Mouse (Mus musculus): ENCODE measurements around the gene Polk. TPM values are rescaled to one million over a fixed set of nuclear protein-coding genes. Genes with fewer than 3 reads are reported as not detected.

The Polk gene
- polyA plus RNA-seq, 1 experiment from 2014 or later: 9.0 TPM

GRCm38 (mm10) chr13:96521294-96521693, 21.1 kb downstream of the Polk start:
- Histone ChIP-seq H3K9me3 (no peaks in the 10 kb centered on the region), H3K27me3 (ENCODE audit: poor library complexity, severe bottlenecking) (no peaks in the 10 kb centered on the region), H3K4me1 (no peaks in the 10 kb centered on the region), H3K4me3 (no peak overlapping the region), H3K27ac (no peak overlapping the region), H3K36me3 (replicated peaks) (peaks cover under 1% of the 10 kb centered on the region; the same call in 1 of the 2 replicates)
- DNase-seq (ENCODE audit: extremely low spot score, low spot score): no peak
- 93% methylated on average over 3 of the region's 3 CpGs for WGBS

- WGBS: 95% methylated on average over 2 of the region's 2 CpGs
- no peaks in the 10 kb centered on the region for H3K27me3 ChIP-seq (ENCODE audit: poor library complexity, severe bottlenecking)
- H3K9me3 ChIP-seq: no peaks in the 10 kb centered on the region
- peaks cover 3% of the 10 kb centered on the region for H3K36me3 ChIP-seq (replicated peaks)
- H3K4me1 ChIP-seq: no peaks in the 10 kb centered on the region
- no peak overlapping the region for H3K4me3 ChIP-seq
- DNase-seq (ENCODE audit: extremely low spot score, low spot score): no peak
- H3K27ac ChIP-seq: no peak overlapping the region
Observed at GRCm38 (mm10) chr13:96517335-96517734, 25.0 kb downstream of the Polk start.

GRCm38 (mm10) chr13:96516249-96516648, 26.1 kb downstream of the Polk start:
- peaks cover 3% of the 10 kb centered on the region for H3K36me3 ChIP-seq (replicated peaks)
- H3K4me1 ChIP-seq: no peaks in the 10 kb centered on the region
- WGBS: 97% methylated on average over 9 of the region's 9 CpGs
- no peaks in the 10 kb centered on the region for H3K9me3 ChIP-seq
- no peaks in the 10 kb centered on the region for H3K27me3 ChIP-seq (ENCODE audit: poor library complexity, severe bottlenecking)
- H3K27ac ChIP-seq: no peak overlapping the region
- no peak overlapping the region for H3K4me3 ChIP-seq
- DNase-seq (ENCODE audit: extremely low spot score, low spot score): no peak

- no peaks in the 10 kb centered on the region for H3K4me1 ChIP-seq
- no peak for DNase-seq (ENCODE audit: extremely low spot score, low spot score)
- H3K27ac ChIP-seq: no peak overlapping the region
- H3K9me3 ChIP-seq: no peaks in the 10 kb centered on the region
- H3K36me3 ChIP-seq (replicated peaks): peaks cover 3% of the 10 kb centered on the region
- WGBS: 87% methylated on average over 5 of the region's 5 CpGs
- H3K27me3 ChIP-seq (ENCODE audit: poor library complexity, severe bottlenecking): no peaks in the 10 kb centered on the region
- no peak overlapping the region for H3K4me3 ChIP-seq
Observed at GRCm38 (mm10) chr13:96514154-96514942, 28.0 kb downstream of the Polk start.

- WGBS: 80% methylated on average over 5 of the region's 5 CpGs
- no peaks in the 10 kb centered on the region for H3K9me3 ChIP-seq
Observed at GRCm38 (mm10) chr13:96511893-96512292, 30.5 kb downstream of the Polk start.

GRCm38 (mm10) chr13:96511262-96511661, 31.1 kb downstream of the Polk start:
- no peak overlapping the region for H3K27ac ChIP-seq
- no peaks in the 10 kb centered on the region for H3K9me3 ChIP-seq
- H3K27me3 ChIP-seq (ENCODE audit: poor library complexity, severe bottlenecking): no peaks in the 10 kb centered on the region
- H3K36me3 ChIP-seq (replicated peaks): peaks cover 2% of the 10 kb centered on the region
- no peak for DNase-seq (ENCODE audit: extremely low spot score, low spot score)
- no peak overlapping the region for H3K4me3 ChIP-seq
- WGBS: 80% methylated on average over 1 of the region's 1 CpGs
- no peaks in the 10 kb centered on the region for H3K4me1 ChIP-seq

More at GRCm38 (mm10) chr13:96511893-96512292, 30.5 kb downstream of the Polk start:
- no peak for DNase-seq (ENCODE audit: extremely low spot score, low spot score)
- no peaks in the 10 kb centered on the region for H3K4me1 ChIP-seq
- no peak overlapping the region for H3K27ac ChIP-seq
- H3K36me3 ChIP-seq (replicated peaks): peaks cover 3% of the 10 kb centered on the region
- no peaks in the 10 kb centered on the region for H3K27me3 ChIP-seq (ENCODE audit: poor library complexity, severe bottlenecking)
- H3K4me3 ChIP-seq: no peak overlapping the region

GRCm38 (mm10) chr13:96510635-96511034, 31.7 kb downstream of the Polk start:
- WGBS: 88% methylated on average over 13 of the region's 13 CpGs
- Histone ChIP-seq H3K27ac (no peak overlapping the region), H3K36me3 (replicated peaks) (no peaks in the 10 kb centered on the region; the same call in 1 of the 2 replicates), H3K27me3 (ENCODE audit: poor library complexity, severe bottlenecking) (no peaks in the 10 kb centered on the region), H3K4me1 (no peaks in the 10 kb centered on the region), H3K9me3 (no peaks in the 10 kb centered on the region), H3K4me3 (no peak overlapping the region)
- DNase-seq (ENCODE audit: extremely low spot score, low spot score): no peak

- WGBS: 94% methylated on average over 4 of the region's 4 CpGs
- H3K27ac ChIP-seq: no peak overlapping the region
Observed at GRCm38 (mm10) chr13:96507541-96507940, 34.8 kb downstream of the Polk start.

GRCm38 (mm10) chr13:96506313-96506712, 36.1 kb downstream of the Polk start:
- Histone ChIP-seq H3K36me3 (replicated peaks) (peaks cover 3% of the 10 kb centered on the region; the same call in 1 of the 2 replicates), H3K4me1 (no peaks in the 10 kb centered on the region), H3K27me3 (ENCODE audit: poor library complexity, severe bottlenecking) (no peaks in the 10 kb centered on the region), H3K9me3 (no peaks in the 10 kb centered on the region), H3K4me3 (no peak overlapping the region), H3K27ac (no peak overlapping the region)
- DNase-seq (ENCODE audit: extremely low spot score, low spot score): no peak
- WGBS: 84% methylated on average over 6 of the region's 6 CpGs

More at GRCm38 (mm10) chr13:96507541-96507940, 34.8 kb downstream of the Polk start:
- Histone ChIP-seq H3K36me3 (replicated peaks) (peaks cover 3% of the 10 kb centered on the region; the same call in 1 of the 2 replicates), H3K4me1 (no peaks in the 10 kb centered on the region), H3K4me3 (no peak overlapping the region), H3K9me3 (no peaks in the 10 kb centered on the region), H3K27me3 (ENCODE audit: poor library complexity, severe bottlenecking) (no peaks in the 10 kb centered on the region)
- no peak for DNase-seq (ENCODE audit: extremely low spot score, low spot score)

GRCm38 (mm10) chr13:96505661-96506060, 36.7 kb downstream of the Polk start:
- 88% methylated on average over 4 of the region's 4 CpGs for WGBS
- H3K36me3 ChIP-seq (replicated peaks): peaks cover 6% of the 10 kb centered on the region

GRCm38 (mm10) chr13:96499891-96500290, 42.5 kb downstream of the Polk start:
- H3K4me3 ChIP-seq: no peak overlapping the region
- H3K9me3 ChIP-seq: no peaks in the 10 kb centered on the region
- H3K27ac ChIP-seq: no peak overlapping the region
- WGBS: 83% methylated on average over 2 of the region's 2 CpGs
- no peaks in the 10 kb centered on the region for H3K27me3 ChIP-seq (ENCODE audit: poor library complexity, severe bottlenecking)
- H3K36me3 ChIP-seq (replicated peaks): peaks cover 19% of the 10 kb centered on the region
- H3K4me1 ChIP-seq: 0 out of 2 replicates have a peak, but pooled peaks cover 5% of the 10 kb centered on the region
- DNase-seq (ENCODE audit: extremely low spot score, low spot score): no peak

More at GRCm38 (mm10) chr13:96505661-96506060, 36.7 kb downstream of the Polk start:
- H3K27ac ChIP-seq: no peak overlapping the region
- no peak overlapping the region for H3K4me3 ChIP-seq
- H3K27me3 ChIP-seq (ENCODE audit: poor library complexity, severe bottlenecking): no peaks in the 10 kb centered on the region
- H3K4me1 ChIP-seq: no peaks in the 10 kb centered on the region
- no peak for DNase-seq (ENCODE audit: extremely low spot score, low spot score)
- no peaks in the 10 kb centered on the region for H3K9me3 ChIP-seq

GRCm38 (mm10) chr13:96496630-96497029, 45.7 kb downstream of the Polk start:
- WGBS: 91% methylated on average over 8 of the region's 8 CpGs
- no peaks in the 10 kb centered on the region for H3K27me3 ChIP-seq (ENCODE audit: poor library complexity, severe bottlenecking)
- H3K36me3 ChIP-seq (replicated peaks): peaks cover 20% of the 10 kb centered on the region; the same call in 1 of the 2 replicates
- no peak overlapping the region for H3K4me3 ChIP-seq
- H3K27ac ChIP-seq: no peak overlapping the region
- no peak for DNase-seq (ENCODE audit: extremely low spot score, low spot score)
- 0 out of 2 replicates have a peak, but pooled peaks cover 5% of the 10 kb centered on the region for H3K4me1 ChIP-seq
- no peaks in the 10 kb centered on the region for H3K9me3 ChIP-seq

- DNase-seq (ENCODE audit: extremely low spot score, low spot score): no peak
- Histone ChIP-seq H3K27me3 (ENCODE audit: poor library complexity, severe bottlenecking) (no peaks in the 10 kb centered on the region), H3K27ac (no peak within 1 kb of the TSS), H3K36me3 (replicated peaks) (peaks cover 34% of the 10 kb centered on the region), H3K4me3 (no peak within 1 kb of the TSS), H3K9me3 (no peaks in the 10 kb centered on the region), H3K4me1 (no peaks in the 10 kb centered on the region)
- 94% methylated on average over 3 of the region's 3 CpGs for WGBS
Observed at GRCm38 (mm10) chr13:96490433-96490832, 51.9 kb downstream of the Polk start, which contains the start of gene Gm17622. Gm17622 (plus strand) TSS chr13:96490733.
